Mouse (Mus musculus): Measurements from ENCODE around the gene Trap1a. TPM values are rescaled to one million over a fixed set of nuclear protein-coding genes. Genes with fewer than 3 reads are reported as not detected.
"Not testable (repeated sequence)": the region's sequence is repeated elsewhere in the genome, so short reads cannot be mapped to it uniquely, and the experiment has no call there.

The Trap1a gene
- total RNA-seq (2015; ENCODE audit: low replicate concordance) = not detected in 2 replicates
- total RNA-seq (2017; ENCODE audit: low replicate concordance) = not detected in 2 replicates

- ATAC-seq (replicated peaks; ENCODE audit: low FRiP score, poor library complexity, severe bottlenecking) = no peak
Observed at GRCm38 (mm10) chrX:139333263-139333994, at the start of gene Trap1a. Gene Trap1a (plus strand): TSS chrX:139333683.

DNA sequence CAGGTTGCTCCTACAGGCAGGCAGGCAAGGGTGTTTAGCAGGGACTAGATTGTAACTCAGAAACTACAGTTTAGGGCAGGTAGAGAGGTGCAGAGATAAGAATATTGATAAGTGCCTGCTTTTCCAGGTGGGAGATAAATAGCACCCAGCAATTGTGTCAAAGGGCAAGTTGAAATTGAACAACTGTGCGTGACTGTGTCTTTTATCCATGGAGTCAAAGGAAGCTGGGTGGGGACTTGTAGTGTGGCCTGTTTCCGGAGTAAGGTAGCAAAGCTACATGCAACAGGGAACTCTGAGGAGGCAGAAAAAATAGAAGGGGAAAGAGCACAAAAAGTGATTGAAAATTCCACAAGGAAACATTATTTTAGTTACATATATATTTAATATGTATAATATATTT lies 40.4 kb upstream of the Trap1a start:
- ATAC-seq (replicated peaks; ENCODE audit: low FRiP score, poor library complexity, severe bottlenecking) = no peak

DNA sequence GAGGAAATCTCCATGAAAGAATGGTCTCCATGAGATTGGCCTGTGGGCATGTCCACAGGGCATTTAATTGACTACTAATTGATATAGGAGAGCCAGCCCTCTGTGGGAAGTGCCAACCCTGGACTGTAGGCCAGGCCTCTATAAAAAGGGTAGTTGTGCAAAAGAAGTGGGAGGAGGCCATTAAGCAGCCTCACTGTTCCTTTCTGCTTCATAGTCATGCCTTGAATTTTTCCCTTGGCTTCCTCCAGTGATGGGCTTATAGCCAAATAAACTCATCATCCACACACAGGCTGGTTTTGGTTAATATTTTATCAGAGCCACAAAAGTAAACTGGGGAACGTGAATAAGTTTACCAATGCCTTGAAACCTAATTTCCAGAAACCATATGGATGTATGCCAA lies 38.2 kb upstream of the Trap1a start:
- ATAC-seq (replicated peaks; ENCODE audit: low FRiP score, poor library complexity, severe bottlenecking) = no peak

- not testable (repeated sequence) for ATAC-seq (replicated peaks; ENCODE audit: low FRiP score, poor library complexity, severe bottlenecking)
Observed at GRCm38 (mm10) chrX:139317356-139317755, 16.1 kb upstream of the Trap1a start.

DNA sequence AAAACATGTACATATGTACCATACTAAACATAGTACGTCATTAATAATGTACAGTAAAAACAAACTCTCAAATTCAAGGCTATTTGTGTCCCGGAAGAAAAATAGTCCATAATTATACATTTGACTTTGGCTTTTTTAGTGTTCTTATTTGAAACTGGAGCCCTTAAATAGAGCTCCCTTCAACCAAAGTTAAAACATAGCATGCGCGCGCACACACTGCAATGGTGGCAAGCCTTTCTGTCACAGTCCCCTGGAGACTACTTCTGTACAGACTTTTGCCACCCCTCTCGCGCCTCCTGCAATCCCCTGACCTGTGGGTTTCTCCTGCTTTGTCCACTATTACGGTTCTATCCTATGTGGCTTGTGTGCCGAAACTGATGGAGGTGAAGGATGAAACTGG lies 900 bp upstream of the Trap1a start:
- ATAC-seq (replicated peaks; ENCODE audit: low FRiP score, poor library complexity, severe bottlenecking) = no peak

GRCm38 (mm10) chrX:139334504-139335418 lies 1.3 kb downstream of the Trap1a start:
- ATAC-seq (replicated peaks; ENCODE audit: low FRiP score, poor library complexity, severe bottlenecking) = no peak

DNA sequence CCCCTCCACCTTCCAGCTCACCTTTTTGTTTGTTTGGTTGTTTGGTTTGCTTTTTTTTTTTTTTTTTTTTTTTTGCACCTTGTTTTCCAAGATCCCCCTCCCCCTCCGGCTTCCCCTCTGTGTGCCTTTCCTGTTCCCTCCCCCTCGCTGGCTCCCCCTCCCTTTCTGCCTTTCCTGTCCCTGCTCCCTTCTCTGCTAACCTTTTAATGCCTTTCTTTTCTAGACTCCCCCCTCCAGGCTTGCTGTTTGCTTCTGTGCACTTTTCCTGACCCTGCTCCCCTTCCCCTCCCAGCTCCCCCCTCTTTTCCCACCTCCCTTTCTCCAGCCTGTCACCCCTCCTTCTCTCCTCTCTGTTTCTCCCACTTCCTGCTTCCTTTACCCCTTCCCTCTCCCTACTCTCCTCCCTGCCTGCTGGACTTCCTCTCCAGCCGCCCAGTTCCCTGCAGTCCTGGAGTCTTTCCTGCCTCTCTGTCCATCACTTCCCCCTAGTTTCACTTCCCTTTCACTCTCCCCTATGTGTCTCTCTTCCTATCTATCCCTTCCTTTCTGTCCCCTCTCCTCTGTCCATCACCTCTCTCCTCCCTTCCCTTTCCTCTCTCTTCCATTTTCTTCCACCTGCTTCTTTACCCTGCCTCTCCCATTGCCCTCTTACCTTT lies 2.1 kb downstream of the Trap1a start:
- no peak for ATAC-seq (replicated peaks; ENCODE audit: low FRiP score, poor library complexity, severe bottlenecking)

DNA sequence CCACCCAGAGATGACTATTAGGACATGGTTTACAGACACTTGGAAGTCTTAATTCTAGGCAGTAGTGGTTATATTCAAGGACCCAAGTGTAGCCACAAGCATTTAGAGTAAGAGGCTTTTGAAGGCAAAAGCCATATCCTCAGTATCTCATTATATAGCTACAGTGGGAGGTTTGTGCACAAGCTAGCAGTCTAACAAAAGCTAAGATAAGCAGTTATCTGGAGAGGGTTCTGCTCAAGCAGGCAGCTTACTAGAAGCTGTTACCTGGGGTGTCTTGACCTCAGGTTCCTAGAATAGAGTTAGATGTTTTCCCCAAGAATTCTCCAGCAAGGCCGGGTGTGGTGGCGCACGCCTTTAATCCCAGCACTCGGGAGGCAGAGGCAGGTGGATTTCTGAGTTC lies 6.1 kb downstream of the Trap1a start:
- no peak for ATAC-seq (replicated peaks; ENCODE audit: low FRiP score, poor library complexity, severe bottlenecking)

DNA sequence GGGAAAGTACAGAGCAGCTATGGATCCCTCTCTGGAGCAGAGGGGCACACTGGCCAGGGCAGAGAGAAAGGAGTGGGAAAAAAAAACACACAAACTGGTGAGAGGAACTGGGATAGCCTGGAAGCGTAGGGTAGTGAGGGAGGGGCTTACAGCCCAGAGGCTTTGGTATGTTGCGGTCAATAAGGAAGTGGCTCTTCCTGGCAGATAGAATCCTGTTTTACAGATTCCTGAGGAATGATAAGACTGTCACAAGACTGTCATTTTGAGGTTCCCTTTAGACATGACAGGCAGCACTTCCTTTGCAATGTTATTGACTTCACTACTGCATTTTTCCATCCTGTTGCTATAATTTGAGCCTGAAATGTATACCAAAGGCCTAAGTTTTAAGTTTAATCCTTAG lies 7.7 kb downstream of the Trap1a start:
- no peak for ATAC-seq (replicated peaks; ENCODE audit: low FRiP score, poor library complexity, severe bottlenecking)

DNA sequence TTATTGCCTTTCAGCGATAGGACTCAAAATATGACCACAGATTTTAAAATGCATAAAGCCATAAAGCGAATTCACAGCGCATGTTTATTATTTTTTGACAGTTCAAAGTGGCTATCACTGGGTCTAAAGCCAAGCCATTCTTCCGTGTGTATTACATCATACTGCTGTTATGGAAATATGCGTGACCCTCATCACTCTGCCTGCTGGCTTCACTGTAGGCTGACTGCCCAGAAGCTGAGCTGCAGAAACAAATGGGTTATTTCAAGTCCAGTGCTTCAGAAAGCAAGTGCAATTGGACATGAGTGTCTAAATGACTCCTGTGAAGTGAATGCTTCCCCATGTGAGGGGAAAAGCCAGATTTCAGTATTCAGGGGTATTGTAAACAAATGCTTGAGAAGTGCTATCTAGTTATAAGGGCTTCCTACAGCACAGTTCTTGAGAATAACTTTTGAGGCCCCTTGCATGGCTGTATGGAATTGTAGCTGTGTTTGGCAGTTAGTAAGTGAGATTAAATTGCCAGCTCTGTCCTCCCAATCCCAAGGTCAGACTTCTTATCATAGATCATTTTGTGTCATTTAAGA lies 18.8 kb downstream of the Trap1a start:
- no peak for ATAC-seq (replicated peaks; ENCODE audit: low FRiP score, poor library complexity, severe bottlenecking)

- no peak for ATAC-seq (replicated peaks; ENCODE audit: low FRiP score, poor library complexity, severe bottlenecking)
Observed at GRCm38 (mm10) chrX:139357639-139358260, 24.3 kb downstream of the Trap1a start.

DNA sequence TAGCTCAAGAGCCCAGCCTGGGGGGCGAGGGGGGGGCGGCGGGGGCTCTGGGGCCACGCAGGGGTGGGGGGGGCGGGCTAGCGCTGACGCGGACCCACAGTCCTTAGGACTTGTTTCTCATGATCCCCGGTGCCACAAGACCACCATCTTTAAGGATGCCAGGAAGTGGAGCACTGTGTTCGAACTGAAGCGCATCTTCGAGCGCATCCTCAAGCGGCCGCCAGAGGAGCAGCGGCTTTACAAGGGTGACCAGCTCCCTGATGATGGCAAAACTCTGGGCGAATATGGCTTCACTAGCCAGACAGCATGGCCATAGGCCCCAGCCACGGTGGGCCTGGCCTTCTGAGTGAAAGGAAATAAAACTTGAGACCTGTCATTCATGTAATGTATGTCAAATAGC lies 24.9 kb downstream of the Trap1a start:
- ATAC-seq (replicated peaks; ENCODE audit: low FRiP score, poor library complexity, severe bottlenecking) = no peak

DNA sequence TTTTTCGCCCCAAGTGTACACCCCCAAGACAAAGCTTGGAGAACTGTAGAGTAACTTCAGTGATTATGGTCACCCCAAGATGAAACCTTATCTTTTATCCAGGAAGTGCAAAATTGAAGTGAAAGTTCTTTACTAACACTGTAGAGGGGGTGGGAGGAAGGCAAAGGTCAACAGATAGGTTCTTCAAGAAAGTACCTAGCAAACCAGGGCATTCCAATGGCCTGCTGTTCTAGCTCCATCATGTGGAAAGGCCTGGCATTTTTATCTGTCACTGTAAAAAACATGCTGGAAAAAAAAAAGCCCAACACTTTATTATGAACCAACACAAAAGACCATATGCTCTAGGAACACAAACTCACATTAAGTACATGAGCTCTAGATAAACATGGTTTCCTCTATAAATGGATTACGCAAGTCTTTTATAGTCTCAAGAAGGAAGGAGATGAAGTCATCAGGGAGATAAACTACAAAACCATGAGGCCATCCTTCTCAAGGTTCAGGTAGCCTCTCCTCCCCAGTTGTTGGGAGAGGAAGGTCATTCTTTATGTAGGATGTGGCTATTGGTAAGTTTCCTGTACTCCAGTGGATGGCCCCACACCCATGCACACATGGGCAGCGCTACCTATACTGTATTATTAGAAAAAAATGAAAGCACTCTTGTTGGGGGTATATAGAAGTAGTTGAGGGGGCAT lies 33.5 kb downstream of the Trap1a start:
- no peak for ATAC-seq (replicated peaks; ENCODE audit: low FRiP score, poor library complexity, severe bottlenecking)

DNA sequence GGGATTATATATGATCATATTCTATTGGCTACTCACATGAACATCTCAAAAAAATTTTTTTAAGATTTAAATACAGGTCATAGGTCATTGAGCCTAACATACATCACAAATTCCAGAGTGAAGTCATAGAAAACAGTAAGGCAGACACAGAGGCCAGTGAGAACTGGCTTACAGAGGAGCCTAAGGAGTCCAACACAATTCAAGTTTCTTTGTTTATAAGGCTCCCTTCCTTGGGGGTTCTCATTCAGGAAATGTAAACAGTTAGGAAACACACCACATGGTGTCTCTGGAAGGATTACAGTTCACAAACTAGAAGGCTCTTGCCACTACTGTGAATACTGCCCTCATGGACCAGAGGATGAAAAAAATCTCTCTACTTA lies 34.0 kb downstream of the Trap1a start:
- ATAC-seq (replicated peaks; ENCODE audit: low FRiP score, poor library complexity, severe bottlenecking) = no peak

DNA sequence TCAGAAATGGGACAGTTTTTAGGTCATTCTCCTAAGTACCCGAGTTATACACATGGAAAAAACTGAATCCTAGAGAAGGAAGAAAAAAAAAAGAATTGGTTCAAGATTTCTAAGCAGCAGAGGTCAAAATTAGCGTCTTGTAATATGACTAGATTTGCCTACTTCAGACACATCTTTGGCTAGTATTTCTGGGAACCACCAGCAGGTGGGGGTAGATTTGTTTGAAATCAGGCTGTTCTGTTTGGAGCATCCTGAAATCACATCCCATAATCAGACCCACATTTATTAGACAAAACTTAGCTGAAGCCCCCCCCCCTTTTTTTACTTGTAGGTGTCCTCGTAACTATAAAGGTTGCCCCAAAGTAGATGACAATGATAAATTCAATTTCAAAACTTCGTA lies 35.6 kb downstream of the Trap1a start:
- no peak for ATAC-seq (replicated peaks; ENCODE audit: low FRiP score, poor library complexity, severe bottlenecking)

GRCm38 (mm10) chrX:139372665-139373064 lies 39.2 kb downstream of the Trap1a start:
- ATAC-seq (replicated peaks; ENCODE audit: low FRiP score, poor library complexity, severe bottlenecking) = no peak

Measured in erythroid progenitor cell, adult 5-6 weeks (primary cell).